ENCODE assay signal across 13 mouse cellular contexts in the genomic region with DNA sequence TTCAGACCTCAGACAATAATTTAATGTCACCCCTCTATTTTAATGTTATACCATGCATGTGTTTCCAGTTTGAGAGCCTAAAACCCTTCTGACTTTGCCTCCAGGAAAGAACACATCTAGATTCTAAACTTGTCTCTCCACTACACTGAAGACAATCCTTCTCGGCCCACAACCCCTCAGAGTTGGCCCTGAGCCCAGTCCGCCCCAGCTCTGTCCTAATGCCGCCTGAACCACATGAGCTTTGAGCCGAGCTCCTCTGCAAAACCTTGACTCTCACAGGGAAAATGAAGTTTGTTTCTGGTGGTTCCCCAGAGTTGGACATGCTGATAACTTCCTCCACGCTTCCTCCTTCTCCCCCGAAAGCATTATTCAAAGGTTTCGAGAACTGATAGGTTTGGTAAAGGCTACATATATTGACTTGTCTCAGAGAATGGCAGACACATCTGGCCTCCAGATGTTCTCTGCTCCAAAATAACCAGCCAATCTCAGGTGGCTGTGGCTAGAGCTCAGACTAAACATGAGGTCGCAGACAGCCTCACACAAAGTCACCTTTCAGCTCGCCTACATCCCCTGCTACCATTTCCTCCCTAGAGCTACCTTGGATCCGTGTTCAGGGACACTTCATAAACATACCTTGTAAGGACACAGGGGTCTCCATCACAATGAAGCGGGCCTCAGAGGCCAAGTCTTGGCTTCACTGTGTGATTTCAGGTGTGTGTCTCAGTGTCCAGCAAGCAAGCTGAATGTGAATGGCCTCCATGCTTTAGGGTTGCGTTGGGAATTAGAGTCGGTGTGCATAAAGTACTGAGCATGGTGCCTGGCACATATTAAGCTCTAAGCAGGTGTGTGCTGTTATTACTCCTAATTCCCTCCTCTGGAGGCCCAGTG.
DNase-seq lines count a peak whose midpoint lies in the region; ATAC-seq and TF ChIP-seq lines count a peak whose summit lies in the region.
"Had no signal": no experiment of that assay in that cellular context is flagged by ENCODE, and none has a peak within 500 bp of the region (broad histone marks: within the 10 kb centered on the region; RNA-seq: fewer than 3 reads in every experiment).

No protein-coding gene starts in this region.

- no peaks in the 10 kb centered on the region for H3K9me3 ChIP-seq in intestine, embryonic 16.5 days (ENCODE audit: control insufficient read depth, low read length)
- H3K9me3 ChIP-seq: heart, embryonic 10.5 days; liver, embryonic 13.5 days had no signal

- H3K4me3 ChIP-seq in heart, adult 2 months: no peak overlapping the region
- no peak overlapping the region for H3K4me3 ChIP-seq in intestine, embryonic 16.5 days (ENCODE audit: low read length)
- H3K4me3 ChIP-seq: erythroblast, embryonic 14.5 days; heart, embryonic 10.5 days; liver, embryonic 13.5 days had no signal

- H3K79me2 ChIP-seq in heart, adult 2 months (replicated peaks; ENCODE audit: control insufficient read depth, insufficient read depth, low read length): no peaks in the 10 kb centered on the region

- TF ChIP-seq EP300 in heart, adult 2 months (IDR thresholded peaks at IDR 0.05; ENCODE audit: insufficient read depth, low read depth, low read length): no peak

- H3K4me2 ChIP-seq in intestine, embryonic 16.5 days (ENCODE audit: low read depth, low read length): no peak overlapping the region
- H3K4me2 ChIP-seq: liver, embryonic 13.5 days had no signal

- intact Hi-C loops in heart, adult 2 months (cut with DNase I): no loop called here

- no peaks in the 10 kb centered on the region for H3K36me3 ChIP-seq in heart, adult 2 months (ENCODE audit: control insufficient read depth, insufficient read depth, low read length)
- H3K36me3 ChIP-seq in intestine, embryonic 16.5 days (ENCODE audit: control insufficient read depth, insufficient read depth, low read length): no peaks in the 10 kb centered on the region
- H3K36me3 ChIP-seq: heart, embryonic 10.5 days; liver, embryonic 13.5 days had no signal

- H3K9ac ChIP-seq in heart, adult 2 months (ENCODE audit: low read depth, low read length): no peak overlapping the region
- no peak overlapping the region for H3K9ac ChIP-seq in intestine, embryonic 16.5 days (ENCODE audit: low read depth, low read length)
- H3K9ac ChIP-seq: liver, embryonic 13.5 days had no signal

- H3K27me3 ChIP-seq in heart, adult 2 months (ENCODE audit: control insufficient read depth, insufficient read depth, low read length): no peaks in the 10 kb centered on the region
- no peaks in the 10 kb centered on the region for H3K27me3 ChIP-seq in intestine, embryonic 16.5 days (replicated peaks; ENCODE audit: control insufficient read depth, insufficient read depth, low read length)
- H3K27me3 ChIP-seq: liver, embryonic 13.5 days had no signal

- no peak for ATAC-seq in frontal cortex, adult (ENCODE audit: low TSS enrichment)
- no peak for ATAC-seq in intestine, embryonic 16.5 days
- ATAC-seq: intestine, postnatal 0 days had no signal

- H3K27ac ChIP-seq in heart, adult 2 months: no peak overlapping the region
- H3K27ac ChIP-seq in intestine, embryonic 16.5 days (ENCODE audit: low read length): no peak overlapping the region
- H3K27ac ChIP-seq: heart, embryonic 10.5 days; liver, embryonic 13.5 days had no signal

- no peak for TF ChIP-seq CTCF in heart, adult 2 months (IDR thresholded peaks at IDR 0.05)

- no peak for TF ChIP-seq POLR2A in heart, adult 2 months (IDR thresholded peaks at IDR 0.05; ENCODE audit: insufficient read depth, low read depth, low read length)

- 60% methylated on average over 13 of the region's 13 CpGs for WGBS in heart, adult 2 months
- 64% methylated on average over 13 of the region's 13 CpGs for WGBS in intestine, embryonic 16.5 days

- DNase-seq in frontal cortex, postnatal 36 days (ENCODE audit: low spot score in 2 of 2): peak; percentile 7 to 35
- DNase-seq in right cerebral cortex, adult 18-20 months: peak; percentile 26
- no peak for DNase-seq in right cerebral cortex, postnatal 25 days
- peak; percentile 77 for DNase-seq in hindlimb bud, embryonic 11.5 days (ENCODE audit: extremely low spot score, low read depth, low spot score)
- DNase-seq in right cerebral cortex, postnatal 4 days: peak; percentile 40
- no peak for DNase-seq in heart, adult 2 months
- DNase-seq: adrenal gland, adult 2 months; liver, embryonic 13.5 days had no signal

- no peaks in the 10 kb centered on the region for H3K4me1 ChIP-seq in heart, adult 2 months (ENCODE audit: control insufficient read depth, insufficient read depth, low read length)
- no peaks in the 10 kb centered on the region for H3K4me1 ChIP-seq in intestine, embryonic 16.5 days (ENCODE audit: control insufficient read depth, insufficient read depth, low read length)
- H3K4me1 ChIP-seq: heart, embryonic 10.5 days; liver, embryonic 13.5 days had no signal

Comparison
In these comparisons a context has a peak if more than half of its experiments do, and no peak if none do; other contexts are left out.
1. DNase-seq: peak in frontal cortex, postnatal 36 days (2 of 2), right cerebral cortex, adult 18-20 months (single experiment), hindlimb bud, embryonic 11.5 days (single experiment) and right cerebral cortex, postnatal 4 days (single experiment); none in right cerebral cortex, postnatal 25 days (single experiment) and heart, adult 2 months (0 of 2).